Mouse (Mus musculus) MEL (cell line): Measurements from ENCODE around the gene Zranb3. TPM values are rescaled to one million over a fixed set of nuclear protein-coding genes. Genes with fewer than 3 reads are reported as not detected.

Experiments
- DNase-seq: peaks from one replicate; pipeline ENCODE4 v3.0.0; 2011; ENCODE audit warnings: low read depth, low spot score
- H3K27ac ChIP-seq: 2 replicates; pipeline ENCODE4 v1.5.1; 2012; ENCODE audit warnings: low read depth, mild to moderate bottlenecking, control low read depth, low read length, moderate library complexity; ENCODE audit not compliant: control insufficient read depth
- H3K27me3 ChIP-seq, 2 experiments: fragments of 150-350 bp in 1 of 2; sonication (generic) in 1 of 2; 2 replicates each; pipeline ENCODE4 v1.6.1; 2012; ENCODE audit warnings: low read length in 2 of 2, mild to moderate bottlenecking in 2 of 2, improper control_type of control experiment in 1 of 2, moderate library complexity in 1 of 2; ENCODE audit not compliant: insufficient read depth in 2 of 2, control insufficient read depth in 1 of 2
- H3K36me3 ChIP-seq, 2 experiments: 2 replicates each; pipeline ENCODE4 v1.6.1; 2012 to 2014; ENCODE audit warnings: low read length in 2 of 2, improper control_type of control experiment in 1 of 2, inconsistent platforms in 1 of 2, mild to moderate bottlenecking in 1 of 2; ENCODE audit not compliant: insufficient read depth in 2 of 2, control insufficient read depth in 1 of 2
- H3K4me1 ChIP-seq, 2 experiments: fragments of 150-350 bp in 1 of 2; sonication (generic) in 1 of 2; 2 replicates each; pipeline ENCODE4 v1.6.1; 2012; ENCODE audit warnings: low read length in 2 of 2, improper control_type of control experiment in 1 of 2, mild to moderate bottlenecking in 1 of 2; ENCODE audit not compliant: insufficient read depth in 2 of 2, control insufficient read depth in 1 of 2
- H3K4me3 ChIP-seq, 2 experiments: fragments of 150-350 bp in 1 of 2; sonication (generic) in 1 of 2; 2 replicates each; pipeline ENCODE4 v1.5.1; 2012; ENCODE audit warnings: low read depth in 2 of 2, low read length in 2 of 2, mild to moderate bottlenecking in 2 of 2, moderate library complexity in 2 of 2, control low read depth in 1 of 2, improper control_type of control experiment in 1 of 2; ENCODE audit not compliant: control insufficient read depth in 1 of 2, insufficient read depth in 1 of 2
- H3K79me2 ChIP-seq: 2 replicates; pipeline ENCODE4 v1.6.1; 2012; ENCODE audit warnings: mild to moderate bottlenecking, low read length, moderate library complexity; ENCODE audit not compliant: control insufficient read depth, poor library complexity, insufficient read depth
- H3K9ac ChIP-seq: 2 replicates; pipeline ENCODE4 v1.6.1; 2012; ENCODE audit warnings: low read depth, mild to moderate bottlenecking, control low read depth, low read length, moderate library complexity; ENCODE audit not compliant: control insufficient read depth, poor library complexity, severe bottlenecking
- H3K9me3 ChIP-seq: fragments of 150-350 bp; sonication (generic); replicated peaks from 2 replicates; pipeline ENCODE4 v1.6.1; 2012; ENCODE audit warnings: mild to moderate bottlenecking, low read length, improper control_type of control experiment, moderate library complexity; ENCODE audit not compliant: insufficient read depth
- BHLHE40 ChIP-seq: IDR thresholded peaks from 2 replicates; pipeline ENCODE4 v1.6.1; 2012; ENCODE audit warnings: low read depth, mild to moderate bottlenecking, inconsistent platforms, low read length, improper control_type of control experiment, borderline replicate concordance
- CHD1 ChIP-seq: IDR thresholded peaks from 2 replicates; pipeline ENCODE4 v1.6.1; 2012; ENCODE audit warnings: low read depth, mild to moderate bottlenecking, inconsistent platforms, low read length, improper control_type of control experiment
- CHD2 ChIP-seq: IDR thresholded peaks from 2 replicates; pipeline ENCODE4 v1.6.1; 2011; ENCODE audit warnings: low read length, improper control_type of control experiment
- CTCF ChIP-seq, 3 experiments: IDR thresholded peaks in 2 of 3; conservative IDR thresholded peaks in 1 of 3; 2 replicates each; pipeline ENCODE4 v1.5.1; 2011 to 2012; ENCODE audit warnings: low read length in 3 of 3, low read depth in 2 of 3, mild to moderate bottlenecking in 2 of 3, improper control_type of control experiment in 1 of 3, inconsistent platforms in 1 of 3, mixed read lengths in 1 of 3, moderate library complexity in 1 of 3; ENCODE audit not compliant: control insufficient read depth in 1 of 3, insufficient read depth in 1 of 3, poor library complexity in 1 of 3, severe bottlenecking in 1 of 3
- E2F4 ChIP-seq: IDR thresholded peaks from 2 replicates; pipeline ENCODE4 v1.6.1; 2011; ENCODE audit warnings: low read depth, low read length, improper control_type of control experiment, borderline replicate concordance
- ELF1 ChIP-seq: IDR thresholded peaks from 2 replicates; pipeline ENCODE4 v1.6.1; 2014; ENCODE audit warnings: low read depth, mild to moderate bottlenecking, inconsistent platforms, low read length, improper control_type of control experiment, moderate library complexity
- EP300 ChIP-seq, 2 experiments: IDR thresholded peaks; 2 replicates each; pipeline ENCODE4 v1.6.1; 2011; ENCODE audit warnings: improper control_type of control experiment in 2 of 2, low read length in 2 of 2, low read depth in 1 of 2, mild to moderate bottlenecking in 1 of 2
- ETS1 ChIP-seq: IDR thresholded peaks from 2 replicates; pipeline ENCODE4 v1.6.1; 2012; ENCODE audit warnings: low read depth, mild to moderate bottlenecking, inconsistent platforms, low read length, improper control_type of control experiment, moderate library complexity
- GATA1 ChIP-seq: IDR thresholded peaks from 2 replicates; pipeline ENCODE4 v1.6.1; 2011; ENCODE audit warnings: low read depth, low read length, improper control_type of control experiment
- HCFC1 ChIP-seq: IDR thresholded peaks from 2 replicates; pipeline ENCODE4 v1.6.1; 2012; ENCODE audit warnings: low read depth, mild to moderate bottlenecking, inconsistent platforms, low read length, improper control_type of control experiment, moderate library complexity
- JUND ChIP-seq: IDR thresholded peaks from 2 replicates; pipeline ENCODE4 v1.6.1; 2011; ENCODE audit warnings: low read depth, mild to moderate bottlenecking, improper control_type of control experiment, low read length
- KAT2A ChIP-seq: conservative IDR thresholded peaks from 2 replicates; pipeline ENCODE4 v1.6.1; 2012; ENCODE audit warnings: low read depth, low read length, improper control_type of control experiment, inconsistent platforms
- MAFK ChIP-seq: IDR thresholded peaks from 2 replicates; pipeline ENCODE4 v1.6.1; 2011; ENCODE audit warnings: low read depth, mild to moderate bottlenecking, low read length, improper control_type of control experiment, borderline replicate concordance
- MAX ChIP-seq: IDR thresholded peaks from 2 replicates; pipeline ENCODE4 v1.6.1; 2011; ENCODE audit warnings: low read length, improper control_type of control experiment
- MAZ ChIP-seq: IDR thresholded peaks from 2 replicates; pipeline ENCODE4 v1.6.1; 2012; ENCODE audit warnings: low read depth, mild to moderate bottlenecking, inconsistent platforms, low read length, improper control_type of control experiment
- MEF2A ChIP-seq: IDR thresholded peaks from 2 replicates; pipeline ENCODE4 v1.6.1; 2014; ENCODE audit warnings: low read depth, mild to moderate bottlenecking, inconsistent platforms, low read length, improper control_type of control experiment; ENCODE audit not compliant: poor library complexity, insufficient replicate concordance, severe bottlenecking; ENCODE audit errors: extremely low read depth
- MYB ChIP-seq: IDR thresholded peaks from 2 replicates; pipeline ENCODE4 v1.6.1; 2011; ENCODE audit warnings: mild to moderate bottlenecking, low read depth, low read length, improper control_type of control experiment
- MYC ChIP-seq: IDR thresholded peaks from 2 replicates; pipeline ENCODE4 v1.6.1; 2011; ENCODE audit warnings: low read depth, mild to moderate bottlenecking, low read length, improper control_type of control experiment, moderate library complexity
- NELFE ChIP-seq: IDR thresholded peaks from 2 replicates; pipeline ENCODE4 v1.6.1; 2011; ENCODE audit warnings: low read depth, low read length, improper control_type of control experiment
- NRF1 ChIP-seq: IDR thresholded peaks from 2 replicates; pipeline ENCODE4 v1.6.1; 2014; ENCODE audit warnings: low read depth, mild to moderate bottlenecking, inconsistent platforms, low read length, improper control_type of control experiment, moderate library complexity; ENCODE audit not compliant: poor library complexity, insufficient read depth, severe bottlenecking
- POLR2A ChIP-seq, 2 experiments: IDR thresholded peaks; 2 replicates each; pipeline ENCODE4 v1.6.1; 2011 to 2012; ENCODE audit warnings: low read length in 2 of 2, mild to moderate bottlenecking in 2 of 2, control low read depth in 1 of 2, improper control_type of control experiment in 1 of 2, low read depth in 1 of 2, moderate library complexity in 1 of 2; ENCODE audit not compliant: control insufficient read depth in 1 of 2, insufficient read depth in 1 of 2, poor library complexity in 1 of 2
- POLR2AphosphoS2 ChIP-seq: IDR thresholded peaks from 2 replicates; pipeline ENCODE4 v1.6.1; 2011; ENCODE audit warnings: low read length, improper control_type of control experiment
- POLR2AphosphoS5 ChIP-seq: IDR thresholded peaks from 2 replicates; pipeline ENCODE4 v1.6.1; 2012; ENCODE audit warnings: low read depth, borderline replicate concordance, mild to moderate bottlenecking, inconsistent platforms, low read length, moderate library complexity, mixed read lengths
- RAD21 ChIP-seq: IDR thresholded peaks from 2 replicates; pipeline ENCODE4 v1.6.1; 2011; ENCODE audit warnings: mild to moderate bottlenecking, low read depth, low read length, improper control_type of control experiment
- RCOR1 ChIP-seq: IDR thresholded peaks from 2 replicates; pipeline ENCODE4 v1.6.1; 2012; ENCODE audit warnings: low read depth, mild to moderate bottlenecking, inconsistent platforms, low read length, improper control_type of control experiment
- SIN3A ChIP-seq: IDR thresholded peaks from 2 replicates; pipeline ENCODE4 v1.6.1; 2012; ENCODE audit warnings: low read length, improper control_type of control experiment, inconsistent platforms
- SMC3 ChIP-seq: IDR thresholded peaks from 2 replicates; pipeline ENCODE4 v1.6.1; 2011; ENCODE audit warnings: low read depth, low read length, improper control_type of control experiment
- TBP ChIP-seq: IDR thresholded peaks from 2 replicates; pipeline ENCODE4 v1.8.0; 2011; ENCODE audit warnings: low read depth, low read length, improper control_type of control experiment
- TCF12 ChIP-seq: IDR thresholded peaks from 2 replicates; pipeline ENCODE4 v1.6.1; 2014; ENCODE audit warnings: low read depth, mild to moderate bottlenecking, inconsistent platforms, low read length, improper control_type of control experiment, moderate library complexity
- USF1 ChIP-seq: IDR thresholded peaks from 2 replicates; pipeline ENCODE4 v1.6.1; 2014; ENCODE audit warnings: low read depth, mild to moderate bottlenecking, inconsistent platforms, low read length, improper control_type of control experiment, moderate library complexity
- USF2 ChIP-seq, 2 experiments: IDR thresholded peaks; 2 replicates each; pipeline ENCODE4 v1.6.1; 2011 to 2012; ENCODE audit warnings: improper control_type of control experiment in 2 of 2, low read length in 2 of 2, borderline replicate concordance in 1 of 2, inconsistent platforms in 1 of 2, low read depth in 1 of 2, mild to moderate bottlenecking in 1 of 2; ENCODE audit not compliant: insufficient read depth in 1 of 2
- ZC3H11A ChIP-seq: IDR thresholded peaks from 2 replicates; pipeline ENCODE4 v1.6.1; 2012; ENCODE audit warnings: low read depth, mild to moderate bottlenecking, inconsistent platforms, low read length, improper control_type of control experiment
- ZKSCAN1 ChIP-seq: IDR thresholded peaks from 2 replicates; pipeline ENCODE4 v1.6.1; 2012; ENCODE audit warnings: low read depth, mild to moderate bottlenecking, inconsistent platforms, low read length, improper control_type of control experiment, moderate library complexity
- ZMIZ1 ChIP-seq: IDR thresholded peaks from 2 replicates; pipeline ENCODE4 v1.6.1; 2012; ENCODE audit warnings: low read depth, mild to moderate bottlenecking, inconsistent platforms, low read length, improper control_type of control experiment, moderate library complexity
- ZNF384 ChIP-seq: IDR thresholded peaks from 2 replicates; pipeline ENCODE4 v1.6.1; 2012; ENCODE audit warnings: low read depth, mild to moderate bottlenecking, inconsistent platforms, low read length, improper control_type of control experiment
- polyA plus RNA-seq, 2 experiments: library from polyadenylated mRNA; stranded (reverse) in 1 of 2; unstranded in 1 of 2; fragments of >175 nt in 1 of 2; fragments of >200 nt in 1 of 2; gene quantifications; 2 replicates each; pipeline versions ENCODE4 v1.2.1 to v1.2.4; 2012; ENCODE audit warnings: low replicate concordance in 2 of 2, low read depth in 1 of 2; ENCODE audit not compliant: insufficient read length in 2 of 2, insufficient read depth in 1 of 2, missing spikeins in 1 of 2
- total RNA-seq: library from RNA; depleted of rRNA; stranded (reverse); fragments of 300-350 nt; gene quantifications from 2 replicates; pipeline ENCODE4 v1.2.3, GENCODE M21; 2012; rRNA removed

Gene Zranb3
- 4.1 and 4.8 TPM in 2 replicates for total RNA-seq
- 1 to 10 TPM in 1 of 2 experiments, not detected in 1; 3.9 TPM for polyA plus RNA-seq

- Histone ChIP-seq H3K4me3 (peak within 1 kb of the TSS; percentile 72 to 91), H3K4me1 (peaks cover 14 to 24% of the 10 kb centered on the region in 2 experiments), H3K79me2 (peaks cover 31% of the 10 kb centered on the region), H3K36me3 (peaks cover 0 to 39% of the 10 kb centered on the region in 2 experiments; a peak in 3 of 4 replicates), H3K9ac (peak within 1 kb of the TSS; percentile 88), H3K27ac (peak within 1 kb of the TSS; percentile 93), H3K27me3 (no peaks in the 10 kb centered on the region), H3K9me3 (no peaks in the 10 kb centered on the region)
- peak; percentile 99 for DNase-seq
- TF ChIP-seq ZNF384: no peak; the same call in 1 of the 2 replicates
- no peak for TF ChIP-seq EP300 (IDR thresholded peaks at IDR 0.05; ENCODE audit: low read depth in 1 of 2, low read length in 2 of 2)
- TF ChIP-seq MAZ: no peak
- no peak for TF ChIP-seq MAFK
- no peak for TF ChIP-seq ZKSCAN1
- no peak for TF ChIP-seq POLR2AphosphoS5
- no peak for TF ChIP-seq MAX
- TF ChIP-seq E2F4: peak; percentile 4; the same call in 1 of the 2 replicates
- TF ChIP-seq POLR2A (IDR thresholded peaks at IDR 0.05; ENCODE audit: control insufficient read depth in 1 of 2, insufficient read depth in 1 of 2, low read depth in 1 of 2, low read length in 2 of 2, poor library complexity in 1 of 2): peak in 1 of 2 experiments; percentile 74; a peak in 2 of 4 replicates
- TF ChIP-seq NELFE: peak; percentile 63
- 0 out of 2 replicates have a peak, but pooled peaks have one; percentile 23 for TF ChIP-seq TCF12
- TF ChIP-seq CHD2: peak; percentile 64; the same call in 1 of the 2 replicates
- no peak; the same call in 1 of the 2 replicates for TF ChIP-seq POLR2AphosphoS2
- peak; percentile 95 for TF ChIP-seq SIN3A
- no peak for TF ChIP-seq MYB
- TF ChIP-seq ETS1: peak; percentile 34; the same call in 1 of the 2 replicates
- no peak for TF ChIP-seq SMC3
- no peak for TF ChIP-seq ZC3H11A
- no peak for TF ChIP-seq BHLHE40
- TF ChIP-seq ELF1: peak; percentile 90
- no peak for TF ChIP-seq RAD21
- TF ChIP-seq MEF2A: no peak
- 0 out of 2 replicates have a peak, but pooled peaks have one; percentile 5 for TF ChIP-seq USF1
- TF ChIP-seq TBP: peak; percentile 10
- peak; percentile 80 for TF ChIP-seq MYC
- no peak for TF ChIP-seq CTCF (IDR thresholded peaks at IDR 0.05 in 2 of 3, conservative IDR thresholded peaks at IDR 0.05 in 1 of 3; ENCODE audit: control insufficient read depth in 1 of 3, insufficient read depth in 1 of 3, low read depth in 2 of 3, low read length in 3 of 3, poor library complexity in 1 of 3, severe bottlenecking in 1 of 3)
- TF ChIP-seq GATA1: peak; percentile 55
- no peak; the same call in 1 of the 2 replicates for TF ChIP-seq ZMIZ1
- TF ChIP-seq CHD1: no peak
- no peak for TF ChIP-seq JUND
- peak; percentile 99 for TF ChIP-seq KAT2A
- TF ChIP-seq USF2 (IDR thresholded peaks at IDR 0.05; ENCODE audit: borderline replicate concordance in 1 of 2, insufficient read depth in 1 of 2, low read depth in 1 of 2, low read length in 2 of 2): no peak
- peak; percentile 100 for TF ChIP-seq HCFC1
- TF ChIP-seq RCOR1: no peak
- 0 out of 2 replicates have a peak, but pooled peaks have one; percentile 20 for TF ChIP-seq NRF1
These were observed at the start of gene Zranb3, which contains the start of gene R3hdm1 for GRCm38 (mm10) chr1:128102641-128103461. Zranb3 (minus strand) TSS chr1:128103047. R3hdm1 (plus strand) TSS chr1:128103301.
